Mouse (Mus musculus) lung, postnatal 0 days (tissue): ENCODE results near the gene Epb41l3.

ENCODE experiments used
- CTCF ChIP-seq: IDR thresholded peaks from 2 replicates; pipeline ENCODE4 v1.5.1; 2016; ENCODE audit warnings: antibody characterized with exemption, mild to moderate bottlenecking
- EP300 ChIP-seq: IDR thresholded peaks from 2 replicates; pipeline ENCODE4 v1.6.1; 2016; ENCODE audit warnings: antibody characterized with exemption, mild to moderate bottlenecking, control low read depth

DNA sequence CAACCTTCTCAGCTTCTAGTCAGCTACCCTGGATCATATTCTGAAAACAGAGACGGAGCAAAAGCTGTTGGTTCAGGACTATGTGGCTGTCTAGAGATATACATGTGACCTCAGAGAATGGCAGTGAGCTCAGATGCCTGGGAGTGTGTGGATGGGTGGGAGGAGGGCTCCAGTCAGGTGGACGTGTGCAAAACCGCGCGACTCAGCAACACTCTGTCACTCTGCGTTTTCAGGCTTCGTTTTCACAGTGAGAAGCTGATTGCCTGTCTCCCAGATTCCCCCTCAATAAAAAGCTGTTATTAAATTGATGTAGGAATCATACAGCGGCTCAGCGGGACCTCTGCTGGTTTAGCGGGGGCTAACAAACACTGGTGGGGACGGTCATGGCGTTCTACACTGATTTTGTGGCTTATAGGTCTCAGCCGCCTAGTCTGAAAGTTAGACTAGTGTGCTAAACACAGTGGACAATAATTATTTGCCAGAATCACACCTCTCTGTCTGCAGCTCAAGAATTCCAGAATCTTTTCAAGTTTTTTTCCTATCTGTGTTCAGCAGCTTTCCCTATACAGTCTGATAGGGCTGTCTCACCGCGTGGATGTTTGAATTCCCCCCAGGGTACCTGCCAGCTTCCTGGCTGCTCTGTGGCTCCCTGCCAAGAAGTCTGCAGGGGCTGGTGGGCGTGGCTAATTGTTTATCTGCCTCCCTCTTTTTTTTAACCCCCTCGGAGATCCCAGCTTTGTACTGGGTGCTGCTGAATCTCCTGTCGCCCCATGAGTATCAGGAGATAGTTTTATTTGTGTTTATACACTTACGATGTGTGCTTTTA is 45.3 kb downstream of the Epb41l3 start:
- TF ChIP-seq CTCF = no peak
- no peak for TF ChIP-seq EP300
